Mouse (Mus musculus) liver, embryonic 14.5 days (tissue): ENCODE data around the gene Dtx4. TPM values are rescaled to one million over a fixed set of nuclear protein-coding genes. Genes with fewer than 3 reads are reported as not detected.
"Not testable (repeated sequence)": the region's sequence is repeated elsewhere in the genome, so short reads cannot be mapped to it uniquely, and the experiment has no call there.

Source experiments
- ATAC-seq: fragments of 200-750 bp; cut with Nextera tagmentation; 2 replicates; pipeline ENCODE4 v1.8.0; 2017; ENCODE audit warnings: moderate number of reproducible peaks, mild to moderate bottlenecking, moderate library complexity; ENCODE audit not compliant: insufficient read depth
- DNase-seq, 3 experiments: peaks; one replicate each; pipeline ENCODE4 v3.0.0-alpha.2; 2012 to 2013; ENCODE audit warnings: low read depth in 3 of 3, low spot score in 3 of 3
- H3K27ac ChIP-seq: fragments of 300-500 bp; sonication (generic); 2 replicates; pipeline ENCODE4 v1.5.1; 2014; ENCODE audit warnings: moderate library complexity, mild to moderate bottlenecking, control low read depth, inconsistent platforms
- H3K27me3 ChIP-seq: fragments of 300-500 bp; sonication (generic); 2 replicates; pipeline ENCODE4 v1.6.1; 2014; ENCODE audit warnings: mild to moderate bottlenecking, low read length, moderate library complexity; ENCODE audit not compliant: control insufficient read depth, insufficient read depth
- H3K36me3 ChIP-seq: fragments of 300-500 bp; sonication (generic); replicated peaks from 2 replicates; pipeline ENCODE4 v1.6.1; 2014; ENCODE audit warnings: low read depth; ENCODE audit not compliant: control insufficient read depth, insufficient read depth
- H3K4me1 ChIP-seq, 2 experiments: fragments of 200-500 bp in 1 of 2; fragments of 300-500 bp in 1 of 2; sonication (generic) in 1 of 2; replicated peaks; 2 replicates each; pipeline ENCODE4 v1.6.1; 2012 to 2014; ENCODE audit warnings: antibody characterized with exemption in 1 of 2, inconsistent platforms in 1 of 2, low read length in 1 of 2; ENCODE audit not compliant: control insufficient read depth in 2 of 2, insufficient read depth in 2 of 2
- H3K4me2 ChIP-seq: fragments of 300-500 bp; sonication (generic); 2 replicates; pipeline ENCODE4 v1.6.1; 2014; ENCODE audit warnings: low read depth, mild to moderate bottlenecking, control low read depth, moderate library complexity
- H3K4me3 ChIP-seq, 2 experiments: fragments of 200-500 bp in 1 of 2; fragments of 300-500 bp in 1 of 2; sonication (generic) in 1 of 2; 2 replicates each; pipeline ENCODE4 v1.5.1; 2012 to 2014; ENCODE audit warnings: low read depth in 2 of 2, low read length in 2 of 2, mild to moderate bottlenecking in 2 of 2, control low read depth in 1 of 2, inconsistent platforms in 1 of 2, moderate library complexity in 1 of 2; ENCODE audit not compliant: insufficient read depth in 1 of 2
- H3K9ac ChIP-seq: fragments of 300-500 bp; sonication (generic); replicated peaks from 2 replicates; pipeline ENCODE4 v1.6.1; 2014; ENCODE audit warnings: mild to moderate bottlenecking, control low read depth, moderate library complexity
- H3K9me3 ChIP-seq: fragments of 300-500 bp; sonication (generic); 2 replicates; pipeline ENCODE4 v1.6.1; 2016; ENCODE audit warnings: low read length, mixed read lengths; ENCODE audit not compliant: control insufficient read depth
- CTCF ChIP-seq: IDR thresholded peaks from 2 replicates; pipeline ENCODE4 v1.5.1; 2016; ENCODE audit warnings: antibody characterized with exemption, low read depth, control low read depth
- EP300 ChIP-seq: IDR thresholded peaks from 2 replicates; pipeline ENCODE4 v1.6.1; 2016; ENCODE audit warnings: antibody characterized with exemption, low read depth
- WGBS: fragments of 180-500 bp; shearing (Covaris S2); extraction: QIAGEN DNeasy Blood & Tissue Kit; methylation state at CpG from one replicate; pipeline ENCODE4 v1.1.7; 2014; ENCODE audit not compliant: insufficient replicate concordance; 5-methylcytosine and 5-hydroxymethylcytosine counted together
- polyA plus RNA-seq, 2 experiments: library from polyadenylated mRNA; depleted of rRNA in 1 of 2; stranded (reverse) in 1 of 2; unstranded in 1 of 2; fragments of >200 nt; fragmentation: Nextera tagmentation in 1 of 2; extraction: Ambion mirVana in 1 of 2; gene quantifications; 2 replicates each; pipeline versions ENCODE4 v1.2.1 to v1.2.3; 2012 to 2014

The Dtx4 gene
- polyA plus RNA-seq (2012; rRNA removed) = 1.5 TPM in 2 replicates
- 1.6 and 1.9 TPM in 2 replicates for polyA plus RNA-seq (2014; fragmentation: Nextera tagmentation; extraction: Ambion mirVana)

GRCm38 (mm10) chr19:12501370-12502347 lies at the start of gene Dtx4:
Gene Dtx4 (minus strand): TSS chr19:12501454.
- DNase-seq (peak; percentile 62 to 71 (median 67)), ATAC-seq (peak; percentile 86)
- H3K36me3 ChIP-seq = no peaks in the 10 kb centered on the region
- H3K4me1 ChIP-seq = no peaks in the 10 kb centered on the region; a peak in 1 of 4 replicates
- H3K4me2 ChIP-seq = peak within 1 kb of the TSS; percentile 56
- TF ChIP-seq EP300 = no peak
- peak; percentile 91 for TF ChIP-seq CTCF
- H3K27ac ChIP-seq = no peak within 1 kb of the TSS
- H3K9me3 ChIP-seq = no peaks in the 10 kb centered on the region
- H3K9ac ChIP-seq = no peak within 1 kb of the TSS; the same call in 1 of the 2 replicates
- H3K4me3 ChIP-seq = peak within 1 kb of the TSS; percentile 53 to 65
- WGBS = under 1% methylated on average over 80 of the region's 80 CpGs
- peaks cover 11% of the 10 kb centered on the region for H3K27me3 ChIP-seq

- ATAC-seq = no peak
- H3K9me3 ChIP-seq = no peaks in the 10 kb centered on the region
- H3K36me3 ChIP-seq = no peaks in the 10 kb centered on the region
- DNase-seq = no peak
- H3K27me3 ChIP-seq = no peaks in the 10 kb centered on the region
- H3K4me3 ChIP-seq = no peak overlapping the region
- no peak for TF ChIP-seq CTCF
- TF ChIP-seq EP300 = no peak
- no peak overlapping the region for H3K27ac ChIP-seq
- H3K4me1 ChIP-seq = no peaks in the 10 kb centered on the region
- no peak overlapping the region for H3K4me2 ChIP-seq
- H3K9ac ChIP-seq = no peak overlapping the region
- 66% methylated on average over 5 of the region's 5 CpGs for WGBS
Measured at GRCm38 (mm10) chr19:12550005-12550942, 49.0 kb upstream of the Dtx4 start.

GRCm38 (mm10) chr19:12549166-12549565 lies 47.9 kb upstream of the Dtx4 start:
- no peak for ATAC-seq
- no peak overlapping the region for H3K27ac ChIP-seq
- no peak for DNase-seq
- no peak overlapping the region for H3K9ac ChIP-seq
- no peaks in the 10 kb centered on the region for H3K4me1 ChIP-seq
- H3K27me3 ChIP-seq = no peaks in the 10 kb centered on the region
- H3K9me3 ChIP-seq = no peaks in the 10 kb centered on the region
- no peaks in the 10 kb centered on the region for H3K36me3 ChIP-seq
- WGBS = 51% methylated on average over 5 of the region's 5 CpGs
- H3K4me2 ChIP-seq = no peak overlapping the region
- TF ChIP-seq EP300 = no peak
- TF ChIP-seq CTCF = peak; percentile 51
- H3K4me3 ChIP-seq = no peak overlapping the region

- not testable (repeated sequence) for H3K27me3 ChIP-seq, H3K4me3 ChIP-seq, DNase-seq, H3K9me3 ChIP-seq, H3K4me1 ChIP-seq, H3K27ac ChIP-seq, H3K36me3 ChIP-seq, H3K4me2 ChIP-seq, ATAC-seq, H3K9ac ChIP-seq
- WGBS = 88% methylated on average over 11 of the region's 11 CpGs
Measured at GRCm38 (mm10) chr19:12545440-12545839, 44.2 kb upstream of the Dtx4 start, which contains the start of gene Fam111a. Gene Fam111a (plus strand): TSS chr19:12545740.
